Mouse (Mus musculus) heart, postnatal 0 days (tissue): ENCODE results near the gene Hyal6. TPM values are rescaled to one million over a fixed set of nuclear protein-coding genes. Genes with fewer than 3 reads are reported as not detected.

Experiments
- ATAC-seq: fragments of 200-750 bp; cut with Nextera tagmentation; 2 replicates; pipeline ENCODE4 v1.8.0; 2017; ENCODE audit warnings: low read depth, moderate number of reproducible peaks, moderate library complexity; ENCODE audit not compliant: insufficient read depth
- DNase-seq: peaks from one replicate; pipeline ENCODE4 v3.0.0-alpha.2; 2016; ENCODE audit warnings: low spot score
- H3K27ac ChIP-seq: fragments of 300-500 bp; sonication (generic); 2 replicates; pipeline ENCODE4 v1.5.1; 2014; ENCODE audit warnings: low read depth, mild to moderate bottlenecking
- H3K27me3 ChIP-seq: fragments of 300-500 bp; sonication (generic); 2 replicates; pipeline ENCODE4 v1.6.1; 2014; ENCODE audit warnings: low read length, mixed read lengths; ENCODE audit not compliant: control insufficient read depth, insufficient read depth
- H3K36me3 ChIP-seq: fragments of 300-500 bp; sonication (generic); replicated peaks from 2 replicates; pipeline ENCODE4 v1.6.1; 2014; ENCODE audit warnings: low read length, mixed read lengths; ENCODE audit not compliant: control insufficient read depth, insufficient read depth
- H3K4me1 ChIP-seq: fragments of 300-500 bp; sonication (generic); 2 replicates; pipeline ENCODE4 v1.6.1; 2014; ENCODE audit warnings: antibody characterized with exemption; ENCODE audit not compliant: control insufficient read depth, insufficient read depth
- H3K4me2 ChIP-seq: fragments of 300-500 bp; sonication (generic); 2 replicates; pipeline ENCODE4 v1.6.1; 2014; ENCODE audit warnings: low read depth, mild to moderate bottlenecking, low read length, moderate library complexity
- H3K4me3 ChIP-seq: fragments of 300-500 bp; sonication (generic); 2 replicates; pipeline ENCODE4 v1.5.1; 2014; ENCODE audit warnings: low read depth, low read length
- H3K9ac ChIP-seq: fragments of 300-500 bp; sonication (generic); replicated peaks from 2 replicates; pipeline ENCODE4 v1.6.1; 2014; ENCODE audit warnings: low read depth, low read length, mixed read lengths
- H3K9me3 ChIP-seq: fragments of 300-500 bp; sonication (generic); replicated peaks from 2 replicates; pipeline ENCODE4 v1.6.1; 2016; ENCODE audit warnings: low read length; ENCODE audit not compliant: control insufficient read depth
- CTCF ChIP-seq: IDR thresholded peaks from 2 replicates; pipeline ENCODE4 v1.5.1; 2016; ENCODE audit warnings: antibody characterized with exemption, control low read depth, low read depth
- EP300 ChIP-seq: IDR thresholded peaks from 2 replicates; pipeline ENCODE4 v1.6.1; 2016; ENCODE audit warnings: antibody characterized with exemption, low read depth
- WGBS: fragments of 180-500 bp; shearing (Covaris S2); extraction: QIAGEN DNeasy Blood & Tissue Kit; methylation state at CpG from one replicate; pipeline ENCODE4 v1.1.7; 2014; 5-methylcytosine and 5-hydroxymethylcytosine counted together
- polyA plus RNA-seq: library from polyadenylated mRNA; unstranded; fragments of >200 nt; fragmentation: Nextera tagmentation; extraction: Ambion mirVana; gene quantifications from 2 replicates; pipeline ENCODE4 v1.2.1, GENCODE M21; 2015
- total RNA-seq: library from RNA; depleted of rRNA; stranded (reverse); fragments of >200 nt; gene quantifications from 2 replicates; pipeline ENCODE4 v1.2.3, GENCODE M21; 2014; ENCODE audit warnings: low replicate concordance

Hyal6 gene
- total and polyA plus RNA-seq, 2 experiments from 2014 or later, result not detected

GRCm38 (mm10) chr6:24707090-24707489 is 26.0 kb upstream of the Hyal6 start:
- WGBS, result 69% methylated on average over 5 of the region's 5 CpGs
- 0 out of 2 replicates have a peak, but pooled peaks cover 2% of the 10 kb centered on the region for H3K4me1 ChIP-seq
- H3K4me3 ChIP-seq, result no peak overlapping the region
- no peak overlapping the region for H3K4me2 ChIP-seq
- no peaks in the 10 kb centered on the region for H3K9me3 ChIP-seq
- H3K27ac ChIP-seq, result no peak overlapping the region
- ATAC-seq (no peak), DNase-seq (no peak)
- H3K27me3 ChIP-seq, result no peaks in the 10 kb centered on the region
- no peak for TF ChIP-seq CTCF
- no peak for TF ChIP-seq EP300
- no peaks in the 10 kb centered on the region for H3K36me3 ChIP-seq
- no peak overlapping the region for H3K9ac ChIP-seq

- no peak overlapping the region for H3K4me2 ChIP-seq
- no peak overlapping the region for H3K27ac ChIP-seq
- H3K4me3 ChIP-seq, result no peak overlapping the region
- DNase-seq (no peak), ATAC-seq (no peak)
- H3K27me3 ChIP-seq, result no peaks in the 10 kb centered on the region
- no peak overlapping the region for H3K9ac ChIP-seq
- no peak for TF ChIP-seq EP300
- no peak for TF ChIP-seq CTCF
- no peaks in the 10 kb centered on the region for H3K9me3 ChIP-seq
- 0 out of 2 replicates have a peak, but pooled peaks cover 2% of the 10 kb centered on the region for H3K4me1 ChIP-seq
- no peaks in the 10 kb centered on the region for H3K36me3 ChIP-seq
- 70% methylated on average over 2 of the region's 2 CpGs for WGBS
These were observed 25.5 kb upstream of the Hyal6 start for GRCm38 (mm10) chr6:24707499-24707898.

- Histone ChIP-seq H3K27ac (no peak overlapping the region), H3K4me1 (no peaks in the 10 kb centered on the region), H3K9ac (no peak overlapping the region), H3K27me3 (no peaks in the 10 kb centered on the region), H3K36me3 (no peaks in the 10 kb centered on the region), H3K4me2 (peak overlapping the region; percentile 52), H3K9me3 (no peaks in the 10 kb centered on the region), H3K4me3 (no peak overlapping the region)
- ATAC-seq (no peak), DNase-seq (peak; percentile 35)
- 26% methylated on average over 13 of the region's 13 CpGs for WGBS
- TF ChIP-seq CTCF (peak; percentile 65), EP300 (no peak)
These were observed 11.5 kb upstream of the Hyal6 start for GRCm38 (mm10) chr6:24721317-24722099.

GRCm38 (mm10) chr6:24728130-24728529 is 4.9 kb upstream of the Hyal6 start:
- H3K27ac ChIP-seq, result no peak overlapping the region
- WGBS, result 65% methylated on average over 1 of the region's 1 CpGs
- no peaks in the 10 kb centered on the region for H3K27me3 ChIP-seq
- no peak for ATAC-seq
- no peak for TF ChIP-seq EP300
- no peak for TF ChIP-seq CTCF
- H3K9me3 ChIP-seq, result no peaks in the 10 kb centered on the region
- DNase-seq, result no peak
- no peaks in the 10 kb centered on the region for H3K4me1 ChIP-seq
- H3K9ac ChIP-seq, result no peak overlapping the region
- H3K4me3 ChIP-seq, result no peak overlapping the region
- no peaks in the 10 kb centered on the region for H3K36me3 ChIP-seq
- H3K4me2 ChIP-seq, result no peak overlapping the region

- no peak for DNase-seq
- TF ChIP-seq CTCF (no peak), EP300 (no peak)
- no peak for ATAC-seq
- H3K27me3 ChIP-seq, result no peaks in the 10 kb centered on the region
- no peaks in the 10 kb centered on the region for H3K9me3 ChIP-seq
- no peaks in the 10 kb centered on the region for H3K36me3 ChIP-seq
- H3K9ac ChIP-seq, result no peak overlapping the region
- H3K4me1 ChIP-seq, result no peaks in the 10 kb centered on the region
- WGBS, result 72% methylated on average over 6 of the region's 6 CpGs
- H3K4me3 ChIP-seq, result no peak overlapping the region
- H3K27ac ChIP-seq, result no peak overlapping the region
- no peak overlapping the region for H3K4me2 ChIP-seq
These were observed 1.5 kb downstream of the Hyal6 start for GRCm38 (mm10) chr6:24734565-24734964.

- no peak for TF ChIP-seq EP300
- TF ChIP-seq CTCF, result no peak
- no peak for ATAC-seq
- Histone ChIP-seq H3K9ac (no peak within 1 kb of the TSS), H3K4me1 (no peaks in the 10 kb centered on the region), H3K4me3 (no peak within 1 kb of the TSS), H3K4me2 (no peak within 1 kb of the TSS), H3K9me3 (no peaks in the 10 kb centered on the region), H3K36me3 (no peaks in the 10 kb centered on the region), H3K27ac (no peak within 1 kb of the TSS), H3K27me3 (no peaks in the 10 kb centered on the region)
- 78% methylated on average over 4 of the region's 4 CpGs for WGBS
- no peak for DNase-seq
These were observed 15.0 kb downstream of the Hyal6 start, which contains the start of gene Hyal4 for GRCm38 (mm10) chr6:24748029-24748428. TSS of gene Hyal4 (plus strand) at chr6:24748329.
